Mouse (Mus musculus) E14TG2a.4 (cell line): Measurements from ENCODE around the gene Arnt2.

Source experiments
- CTCF ChIP-seq: conservative IDR thresholded peaks from 2 replicates; pipeline ENCODE4 v1.5.1; 2014; ENCODE audit warnings: low read length
- NANOG ChIP-seq: IDR thresholded peaks from 2 replicates; pipeline ENCODE4 v1.6.1; 2014; ENCODE audit warnings: borderline replicate concordance, low read length, mixed read lengths
- POU5F1 ChIP-seq: IDR thresholded peaks from 2 replicates; pipeline ENCODE4 v1.6.1; 2014; ENCODE audit warnings: low read length, borderline replicate concordance

GRCm38 (mm10) chr7:84366251-84366650, 43.7 kb downstream of the Arnt2 start:
- TF ChIP-seq CTCF (no peak), POU5F1 (no peak), NANOG (no peak)
